Mouse (Mus musculus) olfactory bulb, adult 2 months (tissue): ENCODE measurements at regions not wholly inside any gene's neighbourhood (a gene's known extent, or its start where the extent isn't known, plus 50 kb on each side); places are given as distances from the start of the nearest gene placed in this dataset.

ENCODE experiments used
- CTCF ChIP-seq: fragments of 200-500 bp; IDR thresholded peaks from 2 replicates; pipeline ENCODE4 v1.5.1; 2012; ENCODE audit warnings: low read depth, mild to moderate bottlenecking, low read length, moderate library complexity; ENCODE audit not compliant: insufficient read depth
- POLR2A ChIP-seq: fragments of 200-500 bp; IDR thresholded peaks from 2 replicates; pipeline ENCODE4 v1.6.1; 2012; ENCODE audit warnings: mild to moderate bottlenecking, low read depth, low read length, moderate library complexity; ENCODE audit not compliant: insufficient read depth

DNA sequence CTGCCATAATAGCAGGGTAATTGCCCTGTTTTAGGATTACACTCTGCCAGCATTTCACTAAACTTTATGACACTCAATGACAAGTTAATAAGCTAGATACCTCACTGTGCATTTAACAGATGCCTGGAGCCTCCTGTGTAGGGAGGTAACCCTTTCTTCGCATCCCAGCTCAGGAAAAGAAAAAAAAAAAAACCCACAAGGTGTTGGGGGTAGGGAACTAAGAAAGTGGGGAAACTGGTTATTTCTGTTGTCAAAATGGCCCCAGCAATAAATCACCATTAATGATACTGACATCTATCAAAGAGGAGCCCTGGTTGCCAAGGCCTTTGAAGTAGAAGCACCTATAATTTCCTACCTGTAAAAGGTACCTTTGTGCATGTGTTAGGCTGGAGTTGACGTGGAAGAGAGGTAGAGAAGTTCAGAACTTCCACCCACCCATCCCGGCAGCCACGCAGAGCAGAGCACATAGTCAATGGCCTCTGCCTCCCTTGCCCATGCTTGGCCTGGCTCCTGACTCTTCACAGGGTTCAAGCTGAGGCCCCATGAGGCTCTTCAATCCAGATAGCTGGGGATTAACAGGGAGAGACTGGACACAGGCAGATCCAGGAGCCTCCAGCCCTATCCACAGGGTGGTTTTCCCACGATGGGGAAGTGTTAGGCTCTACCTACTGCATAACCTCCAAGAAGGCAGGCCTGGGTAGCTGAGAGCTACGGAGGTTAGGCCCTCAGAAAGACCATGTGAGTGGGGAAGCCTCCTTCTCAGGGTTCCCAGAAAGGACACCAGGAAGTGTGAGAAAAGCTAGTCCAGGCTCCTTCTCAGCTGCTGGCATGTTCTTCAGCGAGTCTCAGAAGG lies 95.6 kb upstream of the Zfp703 start:
- TF ChIP-seq CTCF (no peak), POLR2A (no peak)
